Mouse (Mus musculus) cerebellum, adult 2 months (tissue): Measurements from ENCODE around the gene Mast4. TPM values are rescaled to one million over a fixed set of nuclear protein-coding genes. Genes with fewer than 3 reads are reported as not detected.

Experiments
- DNase-seq, 2 experiments: peaks; one replicate each; pipeline ENCODE4 v3.0.0; 2021
- H3K27ac ChIP-seq: fragments of 200-500 bp; 2 replicates; pipeline ENCODE4 v1.5.1; 2012; ENCODE audit warnings: low read length, control low read depth, inconsistent platforms; ENCODE audit not compliant: insufficient read depth
- H3K27me3 ChIP-seq: fragments of 200-500 bp; 2 replicates; pipeline ENCODE4 v1.6.1; 2012; ENCODE audit warnings: inconsistent platforms, mild to moderate bottlenecking, low read length, moderate library complexity; ENCODE audit not compliant: control insufficient read depth, insufficient read depth
- H3K4me1 ChIP-seq: fragments of 200-500 bp; 2 replicates; pipeline ENCODE4 v1.6.1; 2011; ENCODE audit warnings: low read length; ENCODE audit not compliant: control insufficient read depth, insufficient read depth
- H3K4me3 ChIP-seq: fragments of 200-500 bp; replicated peaks from 2 replicates; pipeline ENCODE3; 2011; ENCODE audit warnings: mild to moderate bottlenecking, low read depth, low read length, control low read depth; ENCODE audit not compliant: insufficient read depth
- CTCF ChIP-seq: fragments of 200-500 bp; IDR thresholded peaks from 2 replicates; pipeline ENCODE4 v1.5.1; 2011; ENCODE audit warnings: low read depth, mild to moderate bottlenecking, control low read depth, low read length, moderate library complexity, borderline replicate concordance; ENCODE audit not compliant: insufficient read depth
- POLR2A ChIP-seq: fragments of 200-500 bp; IDR thresholded peaks from 2 replicates; pipeline ENCODE4 v1.6.1; 2011; ENCODE audit warnings: low read length, control low read depth, borderline replicate concordance; ENCODE audit not compliant: insufficient read depth
- WGBS: fragments of 180-500 bp; shearing (Covaris S2); methylation state at CpG from one replicate; pipeline ENCODE4 v1.1.7; 2018; 5-methylcytosine and 5-hydroxymethylcytosine counted together
- polyA plus RNA-seq: library from polyadenylated mRNA; depleted of rRNA; stranded (reverse); fragments of >200 nt; gene quantifications from 2 replicates; pipeline ENCODE4 v1.2.3, GENCODE M21; 2012

Gene Mast4
- polyA plus RNA-seq, 1 experiment: 21.2 TPM

DNA sequence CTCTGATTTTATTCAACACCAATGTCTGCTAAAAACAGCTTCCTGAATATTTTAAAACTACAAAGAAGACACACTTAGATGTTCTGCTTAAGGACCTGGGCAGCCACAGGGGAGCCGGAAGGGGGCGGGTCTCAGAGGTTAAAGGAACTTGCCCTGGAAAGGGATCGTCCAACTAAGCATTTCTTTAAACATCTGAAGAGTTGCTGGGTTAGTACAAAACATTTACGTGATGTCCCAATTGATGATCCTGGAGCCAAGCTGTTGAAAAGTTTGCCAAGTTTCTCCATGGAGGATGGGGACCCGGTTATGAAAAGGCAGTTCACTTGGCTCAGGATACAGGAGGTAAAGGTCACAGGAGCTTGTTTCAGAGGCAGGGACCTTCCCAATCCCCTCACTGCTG is 48.5 kb downstream of the Mast4 start:
- no peak overlapping the region for H3K4me3 ChIP-seq
- H3K4me1 ChIP-seq: no peaks in the 10 kb centered on the region
- 66% methylated on average over 5 of the region's 5 CpGs for WGBS
- no peak overlapping the region for H3K27ac ChIP-seq
- no peak for DNase-seq
- TF ChIP-seq POLR2A (no peak), CTCF (no peak)
- H3K27me3 ChIP-seq: no peaks in the 10 kb centered on the region; the same call in 1 of the 2 replicates

DNA sequence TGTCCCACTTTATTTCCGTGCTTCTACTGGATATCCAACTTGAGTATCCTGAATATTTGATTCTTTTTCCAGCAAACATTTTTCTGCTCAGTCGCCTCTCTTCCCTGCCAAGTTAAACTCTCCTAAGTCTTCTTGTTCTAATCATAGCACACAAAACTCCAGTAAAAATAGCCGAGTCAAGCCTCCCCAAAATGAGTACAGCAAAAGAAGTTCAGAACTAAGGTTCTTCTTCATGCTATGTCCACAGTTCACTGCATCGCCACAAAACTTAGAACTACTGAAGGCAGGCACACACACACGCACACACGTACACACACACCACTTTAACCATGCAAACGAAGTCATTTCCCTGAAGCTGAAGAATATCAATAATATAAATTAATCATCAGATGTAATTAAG is 49.3 kb downstream of the Mast4 start:
- 92% methylated on average over 7 of the region's 7 CpGs for WGBS
- no peak overlapping the region for H3K27ac ChIP-seq
- TF ChIP-seq POLR2A (no peak), CTCF (no peak)
- H3K4me1 ChIP-seq: no peaks in the 10 kb centered on the region
- no peaks in the 10 kb centered on the region; the same call in 1 of the 2 replicates for H3K27me3 ChIP-seq
- no peak for DNase-seq
- no peak overlapping the region for H3K4me3 ChIP-seq

DNA sequence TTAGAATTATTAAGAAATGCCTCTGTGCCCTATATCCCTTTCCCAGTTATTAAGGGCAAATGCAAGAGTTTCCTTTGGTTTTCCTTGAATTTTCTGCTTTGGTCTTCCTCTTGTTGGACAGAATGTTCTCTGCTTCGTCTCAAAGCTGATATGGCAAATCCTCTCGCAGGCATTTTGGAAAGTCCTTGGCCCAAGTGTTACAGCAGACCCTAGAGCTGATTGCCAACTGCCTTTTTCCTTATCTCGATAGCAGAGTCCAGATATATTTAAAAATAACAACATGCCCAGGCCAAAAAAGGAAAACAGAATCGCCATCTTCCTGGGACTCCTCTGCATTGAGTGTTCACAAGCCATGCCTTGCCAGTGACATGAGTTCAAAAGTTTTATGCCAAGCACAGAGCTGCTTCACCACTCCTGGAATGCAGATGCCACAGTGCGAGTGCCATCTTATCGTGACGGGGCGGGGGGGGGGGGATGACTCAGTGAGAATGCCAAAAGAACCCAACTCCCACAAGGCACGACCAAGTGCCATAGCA is 63.4 kb downstream of the Mast4 start:
- no peak for DNase-seq
- Histone ChIP-seq H3K27ac (no peak overlapping the region), H3K27me3 (no peaks in the 10 kb centered on the region; the same call in 1 of the 2 replicates), H3K4me1 (no peaks in the 10 kb centered on the region), H3K4me3 (no peak overlapping the region)
- TF ChIP-seq POLR2A (no peak), CTCF (no peak)
- WGBS: 68% methylated on average over 9 of the region's 9 CpGs

DNA sequence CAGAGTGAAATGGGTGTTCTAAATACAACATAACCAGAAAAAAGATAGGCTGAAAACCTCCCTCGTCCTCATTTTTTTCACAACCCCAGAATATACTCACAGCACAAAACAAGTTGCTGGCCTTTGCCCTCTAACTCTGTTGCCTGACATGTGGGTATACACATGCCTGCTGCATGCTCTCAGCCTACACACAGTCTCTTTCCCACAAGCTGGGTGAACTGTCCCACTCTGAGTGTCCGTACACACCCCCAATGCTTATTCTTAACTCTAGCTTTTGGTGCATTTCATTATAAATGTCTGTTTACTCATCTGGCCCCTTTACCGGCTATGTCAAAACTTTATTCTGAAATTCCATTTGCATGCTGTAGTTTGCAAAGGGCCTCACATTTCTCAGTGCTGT is 71.6 kb downstream of the Mast4 start:
- H3K27me3 ChIP-seq: no peaks in the 10 kb centered on the region; the same call in 1 of the 2 replicates
- DNase-seq: no peak
- WGBS: 81% methylated on average over 3 of the region's 3 CpGs

DNA sequence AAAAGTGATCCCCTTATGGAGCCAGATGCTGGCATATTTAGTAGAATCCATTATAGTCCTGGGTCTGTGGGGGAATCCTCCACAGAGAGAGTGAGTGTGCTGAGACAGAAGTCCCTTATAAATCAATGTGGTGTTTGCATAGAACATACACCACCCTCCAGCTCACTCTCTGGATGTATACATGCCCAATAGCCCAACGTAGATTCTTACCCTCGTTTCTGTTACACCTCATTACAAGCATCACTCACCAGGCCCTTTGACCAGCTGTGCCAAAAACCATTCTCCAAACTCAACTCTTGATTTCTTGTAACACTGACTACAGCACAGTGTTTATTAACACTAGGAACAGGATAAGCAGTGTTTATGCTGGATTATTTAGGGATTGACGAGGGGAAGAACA is 72.2 kb downstream of the Mast4 start:
- TF ChIP-seq CTCF (no peak), POLR2A (no peak)
- Histone ChIP-seq H3K4me3 (no peak overlapping the region), H3K4me1 (no peaks in the 10 kb centered on the region), H3K27ac (no peak overlapping the region), H3K27me3 (no peaks in the 10 kb centered on the region; the same call in 1 of the 2 replicates)
- no peak for DNase-seq
- 77% methylated on average over 3 of the region's 3 CpGs for WGBS

More for the DNA sequence above, 71.6 kb downstream of the Mast4 start:
- no peak overlapping the region for H3K27ac ChIP-seq
- no peaks in the 10 kb centered on the region for H3K4me1 ChIP-seq
- TF ChIP-seq POLR2A (no peak), CTCF (no peak)
- no peak overlapping the region for H3K4me3 ChIP-seq

DNA sequence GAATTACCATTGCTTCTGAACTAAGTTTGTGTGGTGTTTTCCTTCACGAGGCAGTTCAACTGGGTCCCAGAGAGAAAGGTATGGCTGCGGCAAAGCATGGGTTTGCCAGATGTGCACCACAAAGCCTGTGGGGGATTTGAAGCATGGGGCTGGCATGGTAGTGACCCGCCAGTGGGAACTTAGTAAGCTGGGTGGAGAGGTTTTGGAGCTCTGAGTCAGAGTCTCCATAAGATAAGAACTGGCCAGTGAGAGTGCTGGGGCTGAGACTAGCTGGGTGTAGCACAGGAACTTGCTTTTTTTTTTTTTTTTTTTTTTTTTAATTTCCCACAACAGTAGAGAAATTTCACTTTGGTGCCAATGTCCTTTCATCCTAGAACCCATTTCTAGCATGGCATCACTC is 73.9 kb downstream of the Mast4 start:
- H3K4me1 ChIP-seq: no peaks in the 10 kb centered on the region
- H3K27ac ChIP-seq: no peak overlapping the region
- 84% methylated on average over 3 of the region's 3 CpGs for WGBS
- H3K27me3 ChIP-seq: no peaks in the 10 kb centered on the region; the same call in 1 of the 2 replicates
- TF ChIP-seq POLR2A (no peak), CTCF (no peak)
- no peak for DNase-seq
- H3K4me3 ChIP-seq: no peak overlapping the region

DNA sequence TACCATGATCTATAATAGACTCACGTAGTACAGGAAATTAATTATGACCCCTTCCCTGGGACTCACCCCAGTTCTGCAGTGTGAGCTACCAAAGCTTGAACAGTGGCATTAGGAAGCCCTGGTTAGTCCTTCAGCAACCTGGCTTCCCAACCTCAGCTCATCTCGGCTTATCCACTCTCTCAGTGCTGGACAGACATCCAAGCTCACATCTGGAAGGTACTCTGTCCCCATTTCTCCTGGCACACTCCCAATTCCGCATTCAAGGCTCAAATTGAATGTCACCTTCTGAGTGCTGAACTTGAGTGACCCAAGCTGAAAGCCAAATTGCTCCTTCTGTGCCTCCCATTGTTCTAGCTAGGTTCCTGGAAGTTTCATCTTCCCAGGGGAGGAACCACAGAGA is 76.2 kb downstream of the Mast4 start:
- no peak for DNase-seq
- Histone ChIP-seq H3K4me3 (no peak overlapping the region), H3K4me1 (no peaks in the 10 kb centered on the region), H3K27me3 (no peaks in the 10 kb centered on the region; the same call in 1 of the 2 replicates), H3K27ac (no peak overlapping the region)
- no peak for TF ChIP-seq CTCF
- 56% methylated on average over 3 of the region's 3 CpGs for WGBS

DNA sequence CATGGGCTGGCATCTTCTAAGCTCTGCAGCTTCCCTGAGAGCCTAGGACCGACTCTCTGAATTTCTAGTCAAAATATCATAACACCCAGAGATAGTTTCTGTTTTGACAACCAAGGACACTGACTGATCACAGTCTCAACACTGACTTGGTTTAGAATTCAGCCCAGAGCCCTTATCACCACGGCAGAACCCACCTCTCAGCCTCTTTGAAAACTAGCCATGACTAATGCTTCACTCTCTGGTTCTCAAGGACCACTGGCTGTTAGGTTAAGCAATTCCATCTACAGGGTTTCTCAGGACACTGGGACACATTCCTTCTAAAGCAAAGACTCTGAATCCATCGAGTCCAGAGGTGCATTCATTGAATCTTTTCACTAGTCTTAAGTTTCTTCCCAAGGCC is 79.4 kb downstream of the Mast4 start:
- no peak for DNase-seq

More for the DNA sequence above, 79.4 kb downstream of the Mast4 start:
- H3K27ac ChIP-seq: no peak overlapping the region
- WGBS: 52% methylated on average over 3 of the region's 3 CpGs
- H3K4me1 ChIP-seq: no peaks in the 10 kb centered on the region
- TF ChIP-seq POLR2A (no peak), CTCF (no peak)
- no peaks in the 10 kb centered on the region; the same call in 1 of the 2 replicates for H3K27me3 ChIP-seq
- no peak overlapping the region for H3K4me3 ChIP-seq
